Comparison of ENCODE assay signal across 16 mouse cellular contexts in genomic region chr5:96618008-96618407, GRCm38 (mm10).
"Had no signal": no experiment of that assay in that cellular context is flagged by ENCODE, and none has a peak within 500 bp of the region (broad histone marks: within the 10 kb centered on the region; RNA-seq: fewer than 3 reads in every experiment).

No protein-coding gene starts in this region.

- H3K9ac ChIP-seq: kidney, embryonic 15.5 days; liver, embryonic 13.5 days had no signal

- H3K36me3 ChIP-seq: liver, embryonic 13.5 days had no signal

- H3K4me3 ChIP-seq: kidney, embryonic 15.5 days; liver, embryonic 13.5 days had no signal

- H3K4me2 ChIP-seq: kidney, embryonic 15.5 days; liver, embryonic 13.5 days; midbrain, embryonic 11.5 days had no signal

- DNase-seq: kidney, adult 8-10 months; kidney, postnatal 14 days; kidney, postnatal 4 days; liver, embryonic 13.5 days; lung, adult 2 months; lung, postnatal 14 days; lung, postnatal 4 days; midbrain, embryonic 14.5 days; right cerebral cortex, adult 18-20 months; right cerebral cortex, postnatal 14 days; right cerebral cortex, postnatal 4 days; thymus, adult 2 months; thymus, postnatal 25 days had no signal

- H3K27me3 ChIP-seq: kidney, embryonic 15.5 days; liver, embryonic 13.5 days had no signal

- H3K4me1 ChIP-seq: liver, embryonic 13.5 days had no signal

- H3K27ac ChIP-seq: liver, embryonic 13.5 days; stomach, postnatal 0 days had no signal

- H3K9me3 ChIP-seq: kidney, embryonic 15.5 days; liver, embryonic 13.5 days had no signal
